Mouse (Mus musculus) testis, adult 2 months (tissue): ENCODE measurements around the gene Sertad3.

ENCODE experiments used
- CTCF ChIP-seq: fragments of 200-500 bp; IDR thresholded peaks from 2 replicates; pipeline ENCODE4 v1.5.1; 2012; ENCODE audit warnings: low read depth, mild to moderate bottlenecking, inconsistent platforms, low read length, moderate library complexity; ENCODE audit not compliant: control insufficient read depth, insufficient read depth, insufficient replicate concordance
- POLR2A ChIP-seq: fragments of 200-500 bp; IDR thresholded peaks from 2 replicates; pipeline ENCODE4 v1.6.1; 2012; ENCODE audit warnings: low read depth, mild to moderate bottlenecking, inconsistent platforms, low read length, moderate library complexity; ENCODE audit not compliant: control insufficient read depth

DNA sequence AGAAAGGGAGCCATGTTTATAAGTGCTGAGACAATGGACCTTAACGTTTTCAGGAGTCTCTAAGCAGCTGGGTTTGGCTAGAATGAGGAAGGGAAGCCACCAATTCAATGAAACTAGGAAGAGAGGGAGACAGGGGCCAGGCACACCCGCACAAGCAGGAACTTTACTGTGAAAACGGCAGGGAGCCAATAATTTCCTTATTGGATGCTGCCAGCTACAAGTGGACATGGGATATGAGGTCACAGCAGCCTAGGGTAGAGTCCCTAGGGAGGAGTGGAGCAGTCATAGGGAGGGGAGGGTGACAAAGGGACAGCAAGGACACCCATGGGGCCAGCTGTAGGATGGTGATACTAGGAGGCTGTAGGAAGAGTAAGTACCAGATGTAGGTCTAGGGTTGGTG is 19.5 kb downstream of the Sertad3 start:
- TF ChIP-seq CTCF = no peak
- no peak for TF ChIP-seq POLR2A
